Mouse (Mus musculus) induced T-regulatory cell, adult 2 months (primary cell): ENCODE data around the gene Psma4.
"Not testable (repeated sequence)": the region's sequence is repeated elsewhere in the genome, so short reads cannot be mapped to it uniquely, and the experiment has no call there.

ENCODE experiments used
- DNase-seq: peaks from one replicate; pipeline ENCODE4 v3.0.0-alpha.2; 2012; ENCODE audit warnings: low read depth

Gene Psma4

DNA sequence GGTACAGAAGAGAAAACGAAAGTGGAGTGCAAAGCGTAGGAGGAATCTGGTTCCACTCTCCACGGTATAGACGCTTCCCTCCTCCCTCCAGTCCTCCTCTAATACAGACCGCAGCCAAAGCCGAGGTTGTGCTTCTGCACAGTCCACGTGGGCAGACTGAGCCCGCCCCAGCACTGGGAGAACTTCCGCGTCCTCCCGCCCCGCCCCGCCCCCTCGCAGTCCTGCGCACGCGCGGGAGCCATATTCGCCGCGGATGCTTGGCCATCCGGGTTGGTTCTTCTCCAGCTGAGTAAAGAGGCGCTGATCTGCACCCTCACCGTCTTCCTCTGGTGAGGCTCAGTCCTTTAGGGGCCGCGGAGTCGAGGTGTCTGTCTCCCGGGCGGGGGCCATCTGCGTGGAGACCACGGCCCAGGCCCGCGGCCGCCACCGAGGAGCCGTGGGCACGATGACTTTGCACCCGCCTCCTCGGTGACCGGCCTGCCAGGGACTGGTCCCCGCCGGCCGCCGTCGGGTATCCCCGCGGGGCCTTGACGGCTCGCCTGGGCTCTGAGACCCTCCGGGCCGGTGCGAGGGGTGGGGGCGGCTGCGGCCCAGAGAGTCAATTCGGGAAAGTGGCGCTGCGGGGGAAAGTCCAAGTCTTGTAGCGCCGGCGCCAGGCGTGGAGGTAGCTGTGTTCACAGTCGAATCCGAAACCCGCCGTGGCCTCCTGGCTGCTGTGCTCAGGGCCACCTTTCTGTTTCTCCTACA is at the start of gene Psma4, which contains the start of gene AY074887:
TSS of gene Psma4 (plus strand) at position 216 of the 747 bp plus-strand sequence.
TSS of gene AY074887 (minus strand) at position 424 of the 747 bp plus-strand sequence.
- DNase-seq = peak; percentile 97

DNA sequence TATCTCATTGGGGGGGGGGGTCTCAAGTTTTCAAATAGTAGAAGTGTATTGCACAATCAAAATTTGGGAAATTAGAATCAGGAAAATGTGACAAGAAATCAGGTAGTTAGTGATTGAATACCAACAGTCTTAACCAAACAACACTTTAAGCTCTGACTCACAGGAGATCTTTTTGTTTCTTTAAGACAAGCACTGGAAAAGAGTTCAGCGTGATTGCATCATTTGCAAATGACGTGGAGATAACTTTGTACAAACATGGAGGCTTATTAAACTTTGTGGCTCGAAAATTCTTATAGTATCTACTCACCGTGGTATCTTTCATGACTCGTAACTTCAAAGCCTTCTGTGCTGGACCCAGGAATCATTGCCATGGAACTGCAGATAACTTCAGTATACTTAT is 41.1 kb upstream of the Psma4 start:
- no peak for DNase-seq

DNA sequence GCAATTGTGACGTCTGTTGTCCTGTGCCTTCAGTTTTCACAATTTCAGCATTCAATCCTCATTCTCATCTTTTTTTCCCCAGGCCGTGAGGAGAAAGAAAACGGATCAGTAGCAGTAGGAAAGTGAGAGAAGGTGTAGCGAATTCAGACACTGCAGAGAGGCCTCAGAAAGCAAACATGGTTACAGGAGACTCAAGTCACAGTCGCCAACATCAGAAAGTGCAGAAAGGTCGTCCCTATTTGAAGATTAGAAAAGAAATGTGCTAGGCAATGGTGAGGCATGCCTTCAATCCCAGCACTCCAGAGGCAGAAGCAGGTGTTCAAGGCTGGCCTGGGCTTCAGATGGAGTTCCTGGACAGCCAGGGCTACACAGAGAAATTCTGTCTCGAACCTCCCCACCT is 35.0 kb upstream of the Psma4 start:
- DNase-seq = no peak

DNA sequence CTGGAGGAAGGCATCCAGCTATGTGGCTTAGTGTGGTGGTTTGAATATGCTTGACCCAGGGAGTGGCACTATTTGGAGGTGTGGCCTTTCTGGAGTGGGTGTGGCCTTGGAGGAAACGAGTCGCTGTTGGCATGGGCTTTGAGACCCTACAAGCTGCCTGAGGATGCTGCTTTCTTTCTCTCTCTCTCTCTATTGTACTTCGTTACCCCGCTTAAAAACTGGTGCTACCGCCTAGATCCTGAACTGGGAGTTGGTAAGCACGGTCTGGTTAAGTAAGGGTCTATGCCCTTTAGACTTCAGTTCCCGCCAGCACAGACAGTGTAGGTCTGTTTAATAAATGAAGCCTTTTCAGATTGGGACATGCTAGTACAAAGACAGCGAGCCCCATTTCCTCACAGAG is 34.2 kb upstream of the Psma4 start:
- DNase-seq = no peak

DNA sequence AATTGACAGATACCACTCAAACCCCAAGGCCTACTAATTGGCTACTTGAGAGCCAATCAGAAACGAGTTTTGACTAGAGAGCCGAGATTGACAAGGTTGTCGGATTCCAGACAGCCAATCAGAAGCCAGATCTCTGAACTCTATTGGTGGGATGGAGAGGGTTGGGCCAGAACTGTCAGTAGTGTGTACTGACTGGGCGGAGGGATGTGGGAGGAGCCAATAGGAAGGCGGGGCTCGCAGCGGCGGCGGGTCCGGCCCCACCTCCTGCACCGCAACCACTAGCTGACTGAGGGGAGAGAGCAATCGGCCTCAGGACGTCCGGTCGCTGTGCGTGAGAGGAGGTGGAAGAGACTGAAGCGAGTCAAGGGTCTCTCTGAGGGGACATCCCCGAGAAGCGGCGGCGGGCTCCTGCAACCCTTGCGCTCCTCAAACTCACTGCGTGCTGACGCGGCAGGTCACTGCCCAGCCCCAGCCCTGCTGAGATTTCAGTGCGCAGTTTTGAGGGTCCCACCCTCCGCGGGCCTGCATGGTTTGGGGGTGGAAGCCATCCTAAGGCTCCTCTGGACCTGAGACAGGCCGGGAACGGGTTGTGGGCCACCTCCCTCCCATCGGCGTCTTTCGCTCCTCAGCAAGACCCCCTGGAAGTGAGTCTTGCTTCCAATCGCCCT is 33.4 kb upstream of the Psma4 start, which contains the start of gene Hykk:
TSS of gene Hykk (plus strand) at position 274 of the 668 bp plus-strand sequence.
- peak; percentile 89 for DNase-seq

DNA sequence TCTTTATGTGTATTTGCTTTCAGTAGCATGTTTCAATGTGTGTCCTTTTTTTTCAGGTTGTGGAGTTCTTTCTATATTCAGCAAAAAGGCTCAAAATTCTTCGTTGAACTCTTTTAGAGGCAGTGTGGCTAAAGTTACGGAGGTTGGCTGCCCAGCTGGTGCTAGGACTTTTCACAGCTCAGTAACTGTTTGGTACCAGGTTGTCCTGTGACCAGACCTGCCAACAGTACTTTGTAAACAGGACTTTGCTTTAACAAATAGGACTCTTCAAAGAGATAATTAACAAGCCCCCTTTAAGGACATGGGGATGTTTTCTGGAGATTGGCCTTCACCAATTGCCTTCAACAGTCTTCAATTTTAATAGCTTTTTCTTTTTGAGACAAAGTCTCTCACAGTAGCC is 32.4 kb upstream of the Psma4 start:
- DNase-seq = no peak

DNA sequence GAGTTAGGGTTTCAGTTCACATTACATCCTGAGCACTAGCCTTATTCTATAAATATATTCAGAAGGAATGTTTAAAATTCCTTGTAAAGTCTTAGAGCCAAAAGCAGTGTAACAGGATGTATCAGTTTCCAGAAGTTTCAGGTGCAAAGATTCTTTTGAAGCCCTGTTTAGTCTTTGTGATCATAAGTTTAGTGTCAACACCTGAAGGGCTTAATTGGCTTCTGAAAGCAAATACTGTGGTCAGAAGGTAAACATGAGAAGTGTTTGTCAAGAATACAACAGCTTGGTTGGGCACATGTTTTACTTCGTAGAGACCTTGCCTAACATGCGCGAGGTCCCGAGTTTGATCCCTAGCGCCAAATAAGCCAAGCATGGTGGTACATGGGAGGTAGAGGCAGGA is 31.8 kb upstream of the Psma4 start:
- DNase-seq = no peak

DNA sequence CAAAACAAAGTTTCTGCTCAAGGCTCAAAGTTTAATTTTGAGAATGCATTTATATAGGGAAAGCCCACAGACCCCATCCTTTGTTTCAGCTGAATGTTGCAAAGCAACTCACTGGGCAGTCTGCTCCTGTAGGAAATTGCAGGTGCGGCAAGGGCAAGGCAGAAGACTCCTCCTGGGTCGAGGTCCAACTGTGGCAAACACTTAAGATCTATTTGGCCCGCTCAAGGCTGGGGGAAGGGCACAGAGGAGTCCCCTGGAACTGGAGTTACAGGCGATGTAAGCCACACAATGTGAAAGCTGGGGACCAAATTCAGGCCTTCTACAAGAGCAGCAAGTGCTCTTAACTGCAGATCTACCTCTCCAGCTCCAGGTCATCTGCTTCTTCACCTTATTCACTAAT is 30.6 kb upstream of the Psma4 start:
- DNase-seq = no peak

DNA sequence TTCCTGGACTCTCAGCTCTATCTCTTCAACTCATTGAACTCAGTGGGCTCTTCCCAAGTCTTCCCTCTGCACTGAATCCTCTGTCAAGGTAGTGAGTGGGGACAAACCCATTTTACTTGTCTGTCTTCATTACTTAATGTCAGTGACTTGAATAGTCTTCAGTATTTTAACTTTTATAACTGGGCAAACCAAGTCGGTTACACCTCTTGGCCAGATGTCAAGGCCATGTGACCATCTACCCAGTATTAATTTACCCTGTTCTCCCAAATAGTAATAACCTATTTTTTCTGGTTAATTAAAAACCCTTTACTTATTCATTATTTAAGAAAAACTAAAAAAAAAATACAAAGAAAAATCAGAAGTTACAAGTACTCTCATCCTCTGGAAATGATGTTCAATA is 19.8 kb upstream of the Psma4 start:
- no peak for DNase-seq

DNA sequence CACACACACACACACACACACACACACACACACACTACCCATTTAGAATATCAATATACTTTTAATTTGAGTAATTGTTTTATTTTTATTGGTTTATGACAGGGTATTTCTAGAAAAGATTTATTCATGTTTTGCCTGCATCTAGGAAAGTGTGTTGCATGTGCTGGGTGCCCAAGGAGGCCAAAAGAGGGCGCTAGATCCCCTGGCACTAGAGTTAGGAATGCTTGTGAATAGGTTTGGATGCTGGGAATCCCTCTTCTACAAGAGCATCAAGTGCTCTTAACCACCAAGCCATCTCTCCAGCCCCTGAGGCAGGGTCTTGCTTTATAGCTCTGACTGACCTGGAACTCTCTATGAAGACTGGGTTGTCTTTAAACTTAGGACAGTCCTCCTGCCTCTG is 18.8 kb upstream of the Psma4 start:
- peak; percentile 26 for DNase-seq

DNA sequence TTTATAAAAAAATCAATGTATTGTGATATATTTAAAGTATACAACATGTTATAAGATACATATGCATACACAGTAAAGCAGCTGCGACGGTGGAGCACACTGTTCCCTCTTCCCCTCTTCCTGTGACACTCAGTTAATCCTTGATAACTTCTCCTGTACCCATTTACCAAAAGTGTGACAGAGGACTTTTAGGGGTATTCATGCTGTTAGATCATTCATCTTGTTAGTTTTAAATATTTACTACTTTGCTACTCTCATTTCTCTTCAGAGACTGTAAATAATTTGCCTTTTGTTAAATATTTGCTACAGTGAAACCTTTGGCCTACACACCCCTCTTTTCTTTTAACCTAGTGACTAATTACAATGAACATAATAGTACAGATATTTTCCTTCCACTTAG is 18.2 kb upstream of the Psma4 start:
- no peak for DNase-seq

DNA sequence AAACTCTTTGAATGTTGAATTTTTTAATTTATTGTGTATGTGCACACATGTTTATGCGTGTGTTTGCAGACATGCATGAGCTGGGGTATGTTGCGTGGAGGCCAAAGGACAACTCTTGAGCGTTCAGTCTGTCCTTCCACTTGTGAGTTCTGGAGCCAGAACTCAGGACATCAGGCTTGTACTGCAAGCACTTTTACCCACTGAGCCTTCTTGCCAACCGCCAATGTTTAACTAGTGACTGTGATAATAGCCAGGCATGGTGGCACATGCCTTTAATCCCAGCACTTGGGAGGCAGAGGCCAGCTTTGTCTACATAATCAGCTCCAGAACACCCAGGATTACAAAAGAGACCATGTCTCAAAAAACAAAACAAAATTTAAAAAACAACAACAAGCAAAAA is 8.5 kb upstream of the Psma4 start:
- DNase-seq = no peak

DNA sequence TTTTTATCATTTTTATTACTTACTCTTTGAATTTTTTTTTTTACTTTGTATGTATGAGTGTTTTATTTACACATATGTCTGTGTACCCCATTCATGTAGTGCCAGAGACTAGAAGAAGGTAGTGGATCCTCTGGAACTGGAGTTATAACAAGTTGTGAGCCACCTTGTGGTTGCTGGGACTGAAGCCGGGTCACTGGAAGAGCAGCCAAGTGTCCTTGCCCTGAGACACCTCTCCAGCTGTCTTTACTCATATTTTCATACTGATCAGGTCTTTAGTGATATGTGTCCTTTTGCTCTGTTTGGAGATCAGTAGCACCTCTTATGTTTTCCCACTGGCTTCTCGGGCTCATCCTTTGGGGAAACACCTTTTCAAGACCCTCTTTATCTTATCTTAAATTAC is 6.1 kb upstream of the Psma4 start:
- peak; percentile 19 for DNase-seq

DNA sequence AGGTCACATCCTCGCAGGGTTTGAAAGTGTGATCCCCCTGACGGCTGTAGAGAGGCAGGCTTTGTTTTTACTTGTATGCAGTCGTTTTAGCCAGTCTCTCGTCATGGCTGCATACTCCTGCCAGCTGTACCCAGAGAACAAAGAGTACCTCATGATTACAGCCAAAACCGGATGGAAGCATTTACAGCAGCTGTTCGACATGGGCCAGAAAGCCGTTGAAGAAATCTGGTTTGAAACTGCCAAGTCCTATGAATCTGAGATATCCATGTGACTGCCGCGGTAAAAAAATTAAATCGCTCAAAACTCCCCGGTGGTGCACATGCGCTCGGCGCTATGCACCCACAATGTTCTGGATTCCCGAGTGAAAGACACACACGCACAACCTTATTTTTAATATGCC is 4.3 kb upstream of the Psma4 start:
- no peak for DNase-seq

DNA sequence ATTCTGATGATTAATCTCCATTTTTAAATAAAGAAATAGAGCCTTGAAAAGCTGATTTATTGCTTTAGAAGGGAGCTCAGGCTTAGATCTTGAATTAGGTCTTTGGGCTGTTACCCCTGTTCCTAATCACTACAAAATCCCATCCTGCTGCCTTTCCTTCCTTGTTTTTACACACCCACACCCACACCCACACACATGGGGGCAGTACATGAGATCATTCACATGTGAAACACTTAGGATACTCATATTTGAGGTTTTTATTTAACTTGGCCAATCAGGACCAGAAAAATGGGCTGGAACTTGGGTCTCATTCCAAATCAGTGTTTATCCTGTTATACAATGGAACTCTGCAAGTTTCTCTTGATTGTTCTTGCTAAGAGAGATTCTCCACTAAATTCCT is 1.1 kb upstream of the Psma4 start:
- DNase-seq = no peak

DNA sequence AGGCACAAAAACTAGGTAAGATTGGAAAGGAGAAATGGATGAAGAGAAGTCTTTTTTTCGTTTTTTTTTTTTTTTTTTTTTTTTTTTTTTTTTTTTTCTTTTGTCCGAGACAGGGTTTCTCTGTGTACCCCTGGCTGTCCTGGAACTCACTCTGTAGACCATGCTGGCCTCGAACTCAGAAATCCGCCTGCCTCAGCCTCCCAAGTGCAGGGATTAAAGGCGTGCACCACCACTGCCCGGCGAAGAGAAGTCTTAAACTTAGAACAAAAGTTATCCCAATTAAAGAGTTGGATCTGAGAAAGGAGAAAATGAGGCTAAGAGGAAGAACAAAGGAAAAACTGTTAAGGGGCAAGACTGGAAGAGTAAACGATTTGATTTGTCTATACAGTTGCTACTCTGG is 428 bp upstream of the Psma4 start:
- not testable (repeated sequence) for DNase-seq

DNA sequence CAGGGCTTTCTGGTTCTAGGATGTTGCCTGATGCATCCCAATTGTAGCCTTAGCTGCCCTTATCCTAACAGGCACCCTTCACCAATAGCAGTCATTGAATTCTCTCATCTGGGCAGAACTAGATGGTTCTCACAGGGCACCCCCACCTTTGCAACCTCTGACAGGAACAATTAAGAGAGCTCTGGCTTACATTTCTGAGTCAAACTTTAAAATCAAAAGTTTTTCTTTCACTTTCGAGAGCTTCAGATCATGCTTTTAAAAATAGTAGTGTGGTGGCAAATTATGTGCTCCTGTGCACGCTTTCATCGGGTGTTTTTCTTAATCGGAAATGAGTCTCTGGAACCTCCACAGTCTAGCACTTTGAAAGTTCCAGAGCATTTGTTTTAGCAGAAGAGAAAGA is 10.5 kb downstream of the Psma4 start:
- DNase-seq = peak; percentile 68

DNA sequence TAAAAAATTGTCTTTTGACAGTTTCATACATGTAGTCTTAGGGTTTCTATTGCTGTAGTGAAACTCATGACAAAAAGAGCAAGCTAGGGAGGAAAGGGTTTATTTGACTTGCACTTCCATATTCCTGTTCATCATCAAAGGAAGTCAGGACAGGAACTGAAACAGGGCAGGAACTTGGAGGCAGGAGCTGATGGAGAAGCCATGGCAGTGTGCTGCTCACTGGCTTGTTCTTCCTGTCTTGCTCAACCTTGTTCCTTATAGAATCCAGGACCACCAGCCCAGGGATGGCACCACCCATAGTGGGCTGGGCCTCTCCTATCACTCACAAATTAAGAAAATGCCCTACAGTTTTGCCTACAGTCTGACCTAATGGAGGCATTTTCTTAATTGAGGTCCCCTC is 13.1 kb downstream of the Psma4 start:
- DNase-seq = no peak

DNA sequence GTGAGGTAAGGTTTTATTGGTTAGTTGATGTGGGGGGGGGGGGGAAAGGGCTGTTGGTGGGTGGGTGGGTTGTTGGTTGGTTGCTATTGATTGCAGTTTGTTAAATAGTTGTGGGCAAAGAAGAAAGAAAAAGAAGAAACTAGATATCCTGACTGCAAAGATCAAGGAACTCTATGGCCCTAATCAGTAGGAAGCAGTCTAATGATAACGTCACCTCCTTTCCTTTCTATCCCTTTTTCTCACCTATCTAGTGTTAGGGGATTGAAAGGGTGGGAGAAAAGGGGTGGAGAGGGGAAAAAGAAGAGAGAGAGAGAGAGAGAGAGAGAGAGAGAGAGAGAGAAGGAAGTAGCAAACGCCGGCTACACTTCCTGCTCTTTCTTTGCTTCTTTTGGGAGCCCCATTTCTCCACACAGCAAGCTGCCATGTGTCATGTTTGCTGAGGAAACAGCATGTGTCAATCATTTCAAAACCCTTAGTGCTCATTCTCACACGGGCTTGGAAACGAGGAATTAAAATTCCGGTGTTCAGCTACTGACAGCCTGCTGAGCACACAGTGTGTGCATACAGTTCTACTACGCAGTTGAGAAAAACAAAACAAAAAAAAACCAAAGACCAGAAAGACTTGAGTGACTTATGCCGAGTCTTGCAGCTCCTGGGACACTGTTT is 19.5 kb downstream of the Psma4 start:
- DNase-seq = no peak

DNA sequence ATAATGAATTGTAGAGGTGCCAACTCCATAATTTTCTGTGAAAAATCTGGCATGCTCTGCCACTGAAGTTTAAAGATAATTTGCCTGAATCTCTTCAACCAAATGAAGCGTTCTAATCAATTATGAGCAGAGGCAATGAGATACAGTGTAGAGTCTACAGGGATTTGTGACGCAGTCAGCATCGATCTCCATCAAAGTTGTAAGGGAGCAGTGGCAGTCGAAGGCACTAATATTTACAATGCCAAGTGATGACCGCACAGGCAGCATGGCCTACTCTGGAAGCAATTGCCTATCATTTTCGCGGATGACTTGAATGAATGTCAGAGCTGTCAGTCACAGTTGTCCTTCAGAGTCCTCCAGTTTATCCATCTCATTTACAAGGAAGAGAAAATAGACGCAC is 30.1 kb downstream of the Psma4 start, which contains the start of gene Chrna5:
TSS of gene Chrna5 (plus strand) at position 207 of the 400 bp plus-strand sequence.
- DNase-seq = no peak

DNA sequence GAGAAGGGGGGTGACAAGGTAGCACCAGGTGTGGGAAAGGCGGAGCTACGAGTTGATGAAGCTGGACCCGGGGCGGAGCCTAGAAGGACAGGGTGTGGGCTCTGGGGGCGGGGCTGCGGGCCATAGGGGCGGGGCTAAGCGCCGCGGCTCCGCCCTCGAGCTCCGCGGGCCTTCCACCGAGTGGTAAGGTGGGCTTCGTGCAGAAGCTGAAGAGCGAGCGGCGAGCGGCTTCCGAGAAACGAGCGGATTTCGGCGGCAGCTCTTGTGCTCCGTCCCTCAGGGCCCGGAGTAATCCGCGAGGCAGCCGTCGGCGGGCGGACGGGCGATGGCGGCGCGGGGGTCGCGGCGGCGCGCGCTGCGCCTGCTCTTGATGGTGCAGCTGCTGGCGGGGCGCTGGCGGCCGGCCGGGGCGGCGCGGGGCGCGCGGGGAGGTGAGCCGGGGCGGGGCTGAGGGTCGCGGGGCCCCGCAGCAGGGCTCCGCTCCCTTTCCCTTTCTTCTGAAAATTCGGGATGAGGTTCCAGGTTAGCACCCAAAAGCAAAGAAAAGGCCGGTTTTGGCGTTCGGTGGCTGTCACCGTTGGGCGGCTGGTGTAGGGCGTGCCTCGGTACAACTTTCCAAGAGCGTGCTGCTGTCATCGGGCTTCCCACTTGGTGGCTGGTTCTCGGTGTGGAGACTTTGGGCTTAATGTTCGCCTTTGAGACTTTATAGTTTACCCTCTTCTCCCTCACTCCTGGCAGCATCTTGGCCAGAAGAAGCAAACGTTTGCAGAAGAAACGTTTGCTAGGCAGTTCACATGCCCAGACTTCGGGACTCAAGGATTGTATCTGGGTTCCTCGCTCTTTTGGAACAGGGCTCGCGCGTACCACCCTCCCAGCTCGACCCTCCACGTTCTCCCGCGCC is 31.0 kb downstream of the Psma4 start:
- peak; percentile 68 for DNase-seq

DNA sequence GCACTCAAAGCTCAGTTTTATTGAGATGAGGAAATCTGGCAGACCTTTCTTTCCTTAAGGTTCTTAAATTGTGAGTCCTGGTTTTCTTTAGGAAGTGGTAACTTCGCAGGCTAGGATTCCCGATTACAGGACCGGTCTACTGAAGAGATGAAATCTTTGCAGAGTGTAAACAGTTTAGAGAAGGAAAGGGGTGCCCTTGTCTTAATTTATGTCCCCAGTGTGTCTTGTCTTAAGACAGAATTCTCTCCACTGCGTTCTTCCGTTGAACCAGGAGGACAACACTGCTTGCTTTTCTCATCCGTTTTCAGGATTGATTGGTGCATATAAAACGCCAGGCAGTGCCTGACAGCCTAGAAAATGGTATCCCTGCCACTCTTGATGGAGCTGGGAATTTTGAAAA is 31.8 kb downstream of the Psma4 start:
- no peak for DNase-seq
